Mouse (Mus musculus): ENCODE measurements around the gene Chchd6. TPM values are rescaled to one million over a fixed set of nuclear protein-coding genes. Genes with fewer than 3 reads are reported as not detected.

Chchd6 gene
- polyA plus RNA-seq, 1 experiment from 2014 or later: 184 TPM

DNA sequence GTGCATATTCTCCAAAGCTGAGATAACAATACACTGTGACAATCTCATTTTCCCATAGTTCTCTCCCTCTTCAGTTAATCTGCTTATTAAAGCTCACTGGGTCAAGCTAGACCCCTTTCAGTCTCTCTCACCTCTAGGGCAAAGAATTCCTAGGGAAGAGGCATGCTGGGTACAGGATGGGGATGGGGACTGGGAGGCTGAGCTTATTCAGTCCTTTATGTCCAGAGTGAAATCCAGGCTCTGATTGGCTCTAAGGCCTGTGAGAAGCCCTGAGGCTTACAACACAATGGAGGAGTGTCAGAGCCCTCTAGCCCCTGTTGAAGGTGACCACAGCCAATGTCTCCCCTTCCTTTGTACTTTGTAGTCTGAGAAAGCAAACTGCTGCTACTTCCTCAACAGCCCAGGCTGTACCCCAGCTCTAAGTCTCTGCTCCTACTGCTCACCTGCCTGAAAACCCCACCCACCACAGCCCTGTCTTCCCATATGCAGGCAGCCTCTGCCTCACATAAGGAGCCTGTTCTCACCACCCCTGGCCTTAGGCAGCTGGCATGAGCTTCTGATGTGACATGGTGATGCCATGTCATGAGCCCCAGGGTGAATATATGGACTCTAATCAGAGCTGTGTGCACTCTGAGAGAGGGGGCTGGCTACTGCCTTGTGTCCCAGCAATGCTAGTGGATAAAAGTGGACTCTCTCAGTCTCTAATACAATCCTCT lies 22.4 kb downstream of the Chchd6 start:
- Histone ChIP-seq H3K27me3 (replicated peaks; ENCODE audit: control insufficient read depth, insufficient read depth, low read length) (no peaks in the 10 kb centered on the region), H3K9me3 (replicated peaks; ENCODE audit: control insufficient read depth, low read length) (no peaks in the 10 kb centered on the region), H3K4me1 (ENCODE audit: control insufficient read depth, insufficient read depth, low read length) (no peaks in the 10 kb centered on the region), H3K36me3 (ENCODE audit: control insufficient read depth, insufficient read depth, low read length) (0 out of 2 replicates have a peak, but pooled peaks cover 4% of the 10 kb centered on the region), H3K27ac (ENCODE audit: low read depth, low read length) (no peak overlapping the region), H3K4me3 (ENCODE audit: low read depth, low read length) (no peak overlapping the region), H3K9ac (ENCODE audit: low read length) (no peak overlapping the region), H3K4me2 (ENCODE audit: low read length) (no peak overlapping the region)
- no peak for ATAC-seq
- no peak for DNase-seq (ENCODE audit: low spot score)

GRCm38 (mm10) chr6:89569370-89569769 lies 26.1 kb downstream of the Chchd6 start:
- ATAC-seq: no peak
- no peaks in the 10 kb centered on the region for H3K4me1 ChIP-seq (ENCODE audit: control insufficient read depth, insufficient read depth, low read length)
- H3K36me3 ChIP-seq (ENCODE audit: control insufficient read depth, insufficient read depth, low read length): peaks cover 10% of the 10 kb centered on the region; the same call in 1 of the 2 replicates
- no peaks in the 10 kb centered on the region for H3K27me3 ChIP-seq (replicated peaks; ENCODE audit: control insufficient read depth, insufficient read depth, low read length)
- no peak overlapping the region for H3K9ac ChIP-seq (ENCODE audit: low read length)
- no peak overlapping the region for H3K27ac ChIP-seq (ENCODE audit: low read depth, low read length)
- H3K9me3 ChIP-seq (replicated peaks; ENCODE audit: control insufficient read depth, low read length): no peaks in the 10 kb centered on the region
- no peak for DNase-seq (ENCODE audit: low spot score)
- H3K4me3 ChIP-seq (ENCODE audit: low read depth, low read length): no peak overlapping the region
- WGBS: 85% methylated on average over 4 of the region's 4 CpGs
- H3K4me2 ChIP-seq (ENCODE audit: low read length): no peak overlapping the region

- Histone ChIP-seq H3K4me2 (ENCODE audit: low read length) (no peak overlapping the region), H3K27ac (ENCODE audit: low read depth, low read length) (no peak overlapping the region), H3K4me3 (ENCODE audit: low read depth, low read length) (no peak overlapping the region), H3K9ac (ENCODE audit: low read length) (no peak overlapping the region), H3K4me1 (ENCODE audit: control insufficient read depth, insufficient read depth, low read length) (no peaks in the 10 kb centered on the region), H3K27me3 (replicated peaks; ENCODE audit: control insufficient read depth, insufficient read depth, low read length) (no peaks in the 10 kb centered on the region), H3K36me3 (ENCODE audit: control insufficient read depth, insufficient read depth, low read length) (peaks cover 10% of the 10 kb centered on the region; the same call in 1 of the 2 replicates), H3K9me3 (replicated peaks; ENCODE audit: control insufficient read depth, low read length) (no peaks in the 10 kb centered on the region)
- ATAC-seq (no peak), DNase-seq (ENCODE audit: low spot score) (peak; percentile 10)
- 59% methylated on average over 4 of the region's 4 CpGs for WGBS
Observed at GRCm38 (mm10) chr6:89566740-89567139, 28.7 kb downstream of the Chchd6 start.

GRCm38 (mm10) chr6:89563381-89563780 lies 32.1 kb downstream of the Chchd6 start:
- no peak for ATAC-seq
- Histone ChIP-seq H3K9me3 (replicated peaks; ENCODE audit: control insufficient read depth, low read length) (no peaks in the 10 kb centered on the region), H3K27me3 (replicated peaks; ENCODE audit: control insufficient read depth, insufficient read depth, low read length) (no peaks in the 10 kb centered on the region), H3K4me2 (ENCODE audit: low read length) (no peak overlapping the region), H3K36me3 (ENCODE audit: control insufficient read depth, insufficient read depth, low read length) (peaks cover 6% of the 10 kb centered on the region; the same call in 1 of the 2 replicates), H3K9ac (ENCODE audit: low read length) (no peak overlapping the region), H3K27ac (ENCODE audit: low read depth, low read length) (no peak overlapping the region), H3K4me3 (ENCODE audit: low read depth, low read length) (no peak overlapping the region), H3K4me1 (ENCODE audit: control insufficient read depth, insufficient read depth, low read length) (no peaks in the 10 kb centered on the region)
- WGBS: 87% methylated on average over 4 of the region's 4 CpGs
- no peak for DNase-seq (ENCODE audit: low spot score)

DNA sequence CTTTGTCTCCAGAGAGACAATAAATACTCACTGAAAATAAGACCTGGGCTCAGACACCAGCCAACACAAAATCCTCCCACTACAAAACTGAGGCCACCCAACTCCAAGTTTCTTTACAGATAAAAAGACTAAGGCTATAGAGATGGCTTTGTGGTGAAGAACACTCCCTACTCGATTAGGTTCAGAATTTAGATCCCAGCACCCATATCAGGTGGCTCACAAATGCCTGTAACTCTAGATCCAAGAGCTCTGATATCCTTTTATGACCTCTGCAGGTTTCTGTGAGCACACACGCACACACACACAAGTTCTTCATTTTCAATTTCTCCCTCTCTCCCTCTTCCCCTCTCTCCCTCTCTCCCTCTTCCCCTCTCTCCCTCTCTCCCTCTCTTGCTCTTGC lies 34.6 kb downstream of the Chchd6 start:
- ATAC-seq (no peak), DNase-seq (ENCODE audit: low spot score) (no peak)
- Histone ChIP-seq H3K4me3 (ENCODE audit: low read depth, low read length) (no peak overlapping the region), H3K36me3 (ENCODE audit: control insufficient read depth, insufficient read depth, low read length) (no peaks in the 10 kb centered on the region), H3K9ac (ENCODE audit: low read length) (no peak overlapping the region), H3K27me3 (replicated peaks; ENCODE audit: control insufficient read depth, insufficient read depth, low read length) (no peaks in the 10 kb centered on the region), H3K9me3 (replicated peaks; ENCODE audit: control insufficient read depth, low read length) (no peaks in the 10 kb centered on the region), H3K4me1 (ENCODE audit: control insufficient read depth, insufficient read depth, low read length) (no peaks in the 10 kb centered on the region), H3K4me2 (ENCODE audit: low read length) (no peak overlapping the region), H3K27ac (ENCODE audit: low read depth, low read length) (no peak overlapping the region)
- 80% methylated on average over 2 of the region's 2 CpGs for WGBS

- Histone ChIP-seq H3K9ac (ENCODE audit: low read length) (no peak overlapping the region), H3K27ac (ENCODE audit: low read depth, low read length) (no peak overlapping the region), H3K9me3 (replicated peaks; ENCODE audit: control insufficient read depth, low read length) (no peaks in the 10 kb centered on the region), H3K27me3 (replicated peaks; ENCODE audit: control insufficient read depth, insufficient read depth, low read length) (no peaks in the 10 kb centered on the region), H3K4me2 (ENCODE audit: low read length) (no peak overlapping the region), H3K36me3 (ENCODE audit: control insufficient read depth, insufficient read depth, low read length) (no peaks in the 10 kb centered on the region), H3K4me1 (ENCODE audit: control insufficient read depth, insufficient read depth, low read length) (0 out of 2 replicates have a peak, but pooled peaks cover 4% of the 10 kb centered on the region), H3K4me3 (ENCODE audit: low read depth, low read length) (no peak overlapping the region)
- DNase-seq (ENCODE audit: low spot score) (no peak), ATAC-seq (no peak)
- WGBS: 62% methylated on average over 4 of the region's 4 CpGs
Observed at GRCm38 (mm10) chr6:89557654-89558053, 37.8 kb downstream of the Chchd6 start.

- Histone ChIP-seq H3K9ac (ENCODE audit: low read length) (no peak overlapping the region), H3K36me3 (ENCODE audit: control insufficient read depth, insufficient read depth, low read length) (no peaks in the 10 kb centered on the region), H3K4me2 (ENCODE audit: low read length) (no peak overlapping the region), H3K4me1 (ENCODE audit: control insufficient read depth, insufficient read depth, low read length) (0 out of 2 replicates have a peak, but pooled peaks cover 4% of the 10 kb centered on the region), H3K27me3 (replicated peaks; ENCODE audit: control insufficient read depth, insufficient read depth, low read length) (no peaks in the 10 kb centered on the region), H3K27ac (ENCODE audit: low read depth, low read length) (no peak overlapping the region), H3K9me3 (replicated peaks; ENCODE audit: control insufficient read depth, low read length) (no peaks in the 10 kb centered on the region), H3K4me3 (ENCODE audit: low read depth, low read length) (no peak overlapping the region)
- ATAC-seq (no peak), DNase-seq (ENCODE audit: low spot score) (no peak)
- WGBS: 49% methylated on average over 7 of the region's 7 CpGs
Observed at GRCm38 (mm10) chr6:89556566-89556965, 38.9 kb downstream of the Chchd6 start.

DNA sequence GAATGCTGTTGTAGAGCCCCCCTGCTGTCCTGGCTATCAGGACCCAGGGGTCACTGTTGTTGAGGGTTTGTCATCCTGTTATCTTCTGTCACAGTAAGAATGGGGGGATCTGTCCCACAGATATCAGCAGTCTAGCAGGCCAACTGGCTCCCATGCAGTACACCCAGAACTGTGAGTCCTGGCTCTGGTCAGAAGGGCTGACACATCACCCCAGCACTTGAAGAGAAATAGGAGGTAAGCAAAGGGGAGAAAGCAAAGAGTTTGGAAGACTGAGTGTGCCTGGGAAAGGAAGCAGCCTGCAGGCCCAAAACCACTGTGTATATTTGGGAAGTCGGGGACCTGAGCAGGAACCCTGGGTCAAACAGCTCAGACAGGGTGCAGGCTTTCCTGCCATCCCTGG lies 39.5 kb downstream of the Chchd6 start:
- H3K27me3 ChIP-seq (replicated peaks; ENCODE audit: control insufficient read depth, insufficient read depth, low read length): no peaks in the 10 kb centered on the region
- H3K4me2 ChIP-seq (ENCODE audit: low read length): no peak overlapping the region
- DNase-seq (ENCODE audit: low spot score) (no peak), ATAC-seq (no peak)
- no peak overlapping the region for H3K9ac ChIP-seq (ENCODE audit: low read length)
- no peak overlapping the region for H3K4me3 ChIP-seq (ENCODE audit: low read depth, low read length)
- no peak overlapping the region for H3K27ac ChIP-seq (ENCODE audit: low read depth, low read length)
- H3K36me3 ChIP-seq (ENCODE audit: control insufficient read depth, insufficient read depth, low read length): no peaks in the 10 kb centered on the region
- 0 out of 2 replicates have a peak, but pooled peaks cover 4% of the 10 kb centered on the region for H3K4me1 ChIP-seq (ENCODE audit: control insufficient read depth, insufficient read depth, low read length)
- H3K9me3 ChIP-seq (replicated peaks; ENCODE audit: control insufficient read depth, low read length): no peaks in the 10 kb centered on the region
- WGBS: 100% methylated on average over 1 of the region's 1 CpGs

- no peak for DNase-seq (ENCODE audit: low spot score)
- no peaks in the 10 kb centered on the region for H3K36me3 ChIP-seq (ENCODE audit: control insufficient read depth, insufficient read depth, low read length)
Observed at GRCm38 (mm10) chr6:89554029-89554428, 41.4 kb downstream of the Chchd6 start.

More at GRCm38 (mm10) chr6:89554029-89554428, 41.4 kb downstream of the Chchd6 start:
- Histone ChIP-seq H3K4me3 (ENCODE audit: low read depth, low read length) (no peak overlapping the region), H3K4me2 (ENCODE audit: low read length) (no peak overlapping the region), H3K27me3 (replicated peaks; ENCODE audit: control insufficient read depth, insufficient read depth, low read length) (no peaks in the 10 kb centered on the region), H3K4me1 (ENCODE audit: control insufficient read depth, insufficient read depth, low read length) (0 out of 2 replicates have a peak, but pooled peaks cover 4% of the 10 kb centered on the region), H3K9me3 (replicated peaks; ENCODE audit: control insufficient read depth, low read length) (no peaks in the 10 kb centered on the region), H3K27ac (ENCODE audit: low read depth, low read length) (no peak overlapping the region), H3K9ac (ENCODE audit: low read length) (no peak overlapping the region)
- WGBS: 86% methylated on average over 5 of the region's 5 CpGs
- ATAC-seq: no peak
